Mouse (Mus musculus): ENCODE measurements around the gene Mrpl14.

Gene Mrpl14

DNA sequence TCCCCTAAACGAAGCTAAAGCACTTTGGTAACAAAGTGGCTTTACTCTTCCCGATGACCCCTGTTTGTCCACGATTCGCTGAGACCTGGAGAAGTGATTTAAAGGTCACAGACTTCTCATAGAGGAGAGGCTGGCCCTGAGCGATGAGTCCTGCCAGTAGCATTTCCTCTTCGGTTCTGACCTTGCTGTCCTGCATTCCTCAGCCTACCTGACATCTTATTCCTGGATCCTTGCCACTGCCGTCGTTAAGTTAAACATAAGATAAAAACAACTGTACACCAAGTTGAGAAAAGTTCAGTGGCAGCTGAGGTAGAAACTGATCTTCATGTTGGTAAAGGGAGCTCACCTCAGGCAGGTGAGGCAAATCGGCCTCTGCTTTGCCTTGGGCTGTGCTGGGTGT is 3.0 kb downstream of the Mrpl14 start:
- no peak for DNase-seq

DNA sequence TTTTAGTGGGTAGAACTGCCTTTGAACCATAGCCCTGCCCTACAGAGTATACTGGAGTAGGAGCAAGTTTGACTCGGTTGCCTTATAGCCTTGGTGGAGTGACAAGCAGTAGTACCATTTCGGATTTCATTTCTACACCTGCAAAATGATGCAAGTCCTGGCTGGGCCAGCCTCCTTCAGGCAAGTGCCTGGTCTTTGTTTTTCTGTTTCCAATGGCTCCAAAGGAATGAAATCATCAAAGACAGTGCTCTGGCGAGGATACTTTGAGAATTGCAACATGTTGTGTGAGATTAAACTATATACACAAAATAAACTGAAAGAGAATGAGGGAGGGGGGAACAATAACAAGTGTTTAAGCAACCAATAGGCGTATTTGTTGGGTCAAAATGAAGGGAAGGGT is 3.9 kb downstream of the Mrpl14 start:
- DNase-seq: no peak

DNA sequence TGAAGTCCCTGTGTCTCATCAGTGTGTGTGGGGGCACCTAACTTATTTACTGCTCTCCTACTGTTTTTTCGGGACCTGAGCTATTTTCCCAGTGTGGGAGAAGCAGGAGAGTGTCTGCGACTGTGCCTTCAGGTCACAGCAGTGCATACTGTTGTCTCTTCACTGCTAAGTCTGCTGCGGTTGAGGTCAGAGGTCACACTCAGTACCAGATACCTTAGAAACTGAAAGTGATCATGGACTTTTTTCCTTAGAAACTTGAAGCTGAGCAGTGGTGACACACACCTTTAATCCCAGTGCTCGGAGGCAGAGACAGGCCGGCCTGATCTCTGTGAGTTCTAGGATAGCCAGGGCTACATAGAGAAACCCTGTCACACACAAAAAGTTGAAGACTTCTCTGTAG is 6.0 kb downstream of the Mrpl14 start:
- DNase-seq: no peak

DNA sequence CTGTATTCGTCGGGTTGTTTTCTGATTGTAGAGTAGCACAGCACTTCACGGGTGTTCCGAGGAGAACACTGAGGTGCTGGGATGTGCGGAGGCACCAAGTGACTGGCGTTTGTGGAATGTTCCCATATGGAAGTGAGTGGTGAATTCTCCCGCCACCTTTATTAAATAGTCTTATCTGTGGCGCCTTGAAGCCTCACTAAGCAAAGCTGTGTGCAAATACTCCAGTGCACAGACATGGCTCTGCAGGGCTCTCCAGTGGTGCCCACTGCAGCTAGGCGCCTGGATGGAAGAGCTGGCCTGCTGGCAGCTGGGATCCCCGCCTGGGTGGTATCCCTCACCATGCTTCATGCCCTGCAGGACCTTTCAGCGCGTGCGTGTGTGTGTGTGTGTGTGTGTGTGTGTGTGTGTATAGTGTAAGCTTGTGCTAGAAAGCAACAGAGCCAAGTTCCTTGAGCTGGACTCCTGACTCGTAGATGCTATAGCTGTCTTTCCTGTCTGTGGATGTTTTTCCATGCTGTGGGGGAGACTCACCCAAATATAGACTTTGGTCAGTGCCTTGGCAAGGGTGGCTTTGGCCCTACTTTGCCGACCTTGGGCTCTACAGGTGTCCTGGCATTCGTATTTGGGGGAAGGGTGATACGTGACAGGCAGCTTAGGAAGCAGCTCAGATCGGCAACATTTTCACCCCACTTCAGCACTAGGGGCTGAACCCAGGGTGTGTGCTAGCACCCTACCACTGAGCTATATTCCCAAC is 7.9 kb downstream of the Mrpl14 start:
- no peak for DNase-seq

DNA sequence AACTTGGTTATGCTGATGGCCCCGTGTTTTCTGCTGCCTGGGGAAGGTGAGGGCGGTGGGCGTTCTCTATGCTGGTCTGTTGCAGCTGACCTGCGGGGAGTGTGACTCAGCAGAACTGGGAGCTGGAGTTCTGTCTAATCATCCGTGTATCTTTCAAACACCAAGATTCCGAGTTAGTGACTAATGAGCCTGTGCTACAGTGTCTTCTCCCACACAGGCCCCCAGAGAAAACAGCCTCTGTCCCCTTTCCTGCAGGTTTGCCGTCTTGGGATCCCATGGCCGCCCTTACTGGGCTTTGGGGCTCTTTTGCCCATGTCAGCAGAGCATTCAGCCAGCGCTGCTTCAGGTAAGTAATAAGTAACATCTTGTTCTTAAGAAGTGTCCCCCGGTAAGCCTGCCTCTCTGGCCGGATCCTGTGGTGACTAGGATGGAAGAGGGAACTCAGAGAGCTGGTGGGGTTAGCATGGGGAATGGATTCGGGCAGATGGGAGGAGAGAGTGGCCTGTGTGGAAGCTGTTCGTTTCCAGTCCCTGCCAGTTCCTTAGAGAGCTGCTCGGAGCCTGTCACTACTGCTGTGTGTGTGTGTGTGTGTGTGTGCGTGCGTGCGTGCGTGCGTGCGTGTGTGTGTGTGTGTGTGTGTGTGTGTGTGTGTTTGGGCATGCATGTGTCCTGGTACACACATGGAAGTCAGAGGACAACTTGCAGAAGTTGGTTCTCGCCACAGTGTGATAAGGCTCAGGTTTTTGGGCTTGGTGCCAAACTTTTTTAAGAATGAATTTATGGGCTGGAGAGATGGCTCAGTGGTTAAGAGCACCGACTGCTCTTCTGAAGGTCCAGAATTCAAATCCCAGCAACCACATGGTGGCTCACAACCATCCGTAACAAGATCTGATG is 9.4 kb downstream of the Mrpl14 start:
- no peak for DNase-seq

DNA sequence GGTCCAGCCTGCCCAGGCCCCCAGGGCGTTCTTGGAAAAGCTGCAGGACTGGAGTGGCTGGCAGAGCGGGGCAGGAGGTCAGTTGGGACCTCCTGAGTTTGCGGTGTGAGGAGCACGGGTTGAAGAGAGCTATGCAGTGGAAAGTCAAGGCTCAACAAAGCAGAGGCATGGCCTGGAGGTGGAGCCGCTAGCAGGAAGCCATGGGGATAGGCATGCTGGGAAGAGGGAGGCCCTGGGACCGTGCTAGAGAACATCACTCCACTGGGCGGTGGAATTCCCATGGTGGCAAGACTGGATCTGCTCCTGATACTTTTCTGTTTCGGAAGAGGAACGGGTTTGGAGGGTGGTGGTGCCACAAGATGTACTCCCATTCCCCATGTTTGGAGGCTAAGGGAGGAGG is 10.9 kb downstream of the Mrpl14 start:
- DNase-seq: no peak

DNA sequence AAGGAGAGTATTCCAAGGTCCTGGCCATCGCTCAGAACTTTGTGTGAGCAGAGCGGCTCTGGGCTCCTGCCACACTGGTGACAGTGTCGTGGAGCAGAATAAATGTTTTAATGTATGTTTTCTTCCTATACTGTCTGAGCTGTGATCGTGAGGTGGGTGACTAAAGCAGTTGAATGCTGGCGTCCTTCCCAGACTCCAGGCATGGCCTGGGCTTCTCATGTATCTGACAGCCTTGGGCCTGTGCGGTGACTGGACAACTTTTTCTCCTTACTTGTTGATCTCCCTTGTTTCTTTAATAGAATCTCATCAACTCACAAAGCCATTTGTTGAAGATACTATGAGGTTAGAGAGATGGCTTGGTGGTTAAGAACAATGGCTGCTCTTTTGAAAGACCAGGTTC is 12.2 kb downstream of the Mrpl14 start:
- no peak for DNase-seq

DNA sequence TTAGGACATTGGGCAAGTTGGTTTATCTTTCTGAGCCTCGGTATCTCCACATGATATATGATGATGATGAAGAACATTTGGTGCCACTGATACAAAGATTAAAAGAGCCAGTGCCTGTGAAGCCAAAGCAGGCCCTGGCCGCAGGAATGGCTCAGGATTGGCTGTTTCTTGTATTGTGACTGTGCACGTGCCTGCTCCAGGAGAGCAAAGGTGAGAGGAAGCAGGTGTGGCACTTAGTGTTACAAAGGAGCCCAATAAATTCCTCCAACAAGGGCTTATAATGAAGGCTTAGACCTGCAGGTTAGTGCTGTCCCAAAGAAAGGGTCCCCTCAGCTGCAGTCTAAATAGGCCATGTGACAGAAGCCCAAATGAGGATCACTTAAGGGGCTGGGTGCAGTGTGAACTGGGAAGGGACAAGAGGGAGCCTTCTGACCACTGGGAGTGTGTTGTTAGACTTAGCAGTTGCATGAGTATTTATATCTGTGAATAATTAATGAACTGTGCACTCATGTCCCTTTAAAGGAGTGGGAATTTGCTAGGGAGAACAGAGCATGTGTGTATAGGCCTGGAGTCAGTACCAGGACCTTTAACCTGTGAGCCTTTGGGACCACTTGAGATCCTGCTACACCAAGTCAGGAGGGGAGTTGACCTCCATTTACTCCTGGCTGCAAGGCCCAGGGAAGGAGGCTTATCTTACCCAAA is 13.1 kb downstream of the Mrpl14 start:
- DNase-seq: no peak

DNA sequence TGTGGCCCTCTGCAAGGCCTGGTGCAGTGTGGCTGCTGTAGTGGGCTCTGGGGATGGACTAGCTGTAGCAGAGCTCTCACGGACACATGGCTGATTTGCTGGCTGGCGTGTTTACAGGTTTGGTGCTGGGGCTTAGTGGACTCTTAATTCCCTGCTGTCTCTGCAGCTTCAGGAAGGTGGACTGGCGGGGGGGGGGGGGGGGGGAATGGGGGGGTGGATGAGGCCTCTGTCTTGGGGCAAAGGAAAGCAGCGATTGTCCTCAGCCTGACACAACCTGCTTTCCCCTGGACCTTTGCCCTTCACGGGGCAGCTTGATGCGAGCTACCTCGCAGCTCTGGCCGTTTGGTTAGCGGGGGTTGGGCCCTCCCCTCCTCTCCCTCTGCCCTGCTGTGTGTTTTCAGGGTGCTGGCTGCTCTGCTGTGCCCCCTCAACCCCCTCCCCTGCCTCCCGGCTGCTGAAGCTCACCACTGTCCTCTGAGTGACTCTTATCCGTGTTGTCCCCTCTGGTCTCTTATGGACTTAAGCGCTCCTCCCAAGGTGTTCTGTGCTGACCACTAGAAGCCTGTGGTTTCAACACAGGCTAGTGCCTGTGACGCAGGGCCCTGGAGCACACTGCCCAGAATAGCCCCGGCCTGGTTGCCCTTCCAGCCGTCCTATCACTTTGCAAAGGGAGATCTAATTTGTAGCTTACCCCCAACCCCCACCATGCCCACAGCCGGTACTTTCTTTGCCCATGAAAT is 14.5 kb downstream of the Mrpl14 start:
- DNase-seq: no peak

DNA sequence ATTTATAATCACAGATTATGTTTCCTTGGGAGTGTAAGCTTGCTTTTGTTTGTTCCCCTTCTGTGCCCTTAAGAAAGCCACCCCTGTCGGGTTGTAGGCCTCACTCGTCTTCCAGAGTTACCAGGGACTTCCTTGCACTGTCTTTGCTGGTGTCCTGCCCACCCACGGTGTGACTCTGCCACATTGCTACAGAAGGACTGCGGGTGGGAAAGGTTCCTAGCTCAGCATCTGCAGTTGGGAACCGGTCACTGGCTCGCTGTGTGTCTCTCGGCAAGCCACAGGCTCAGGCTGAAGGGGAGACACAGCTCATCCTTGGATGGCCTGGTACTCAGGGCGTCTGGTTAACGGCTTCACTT is 15.1 kb downstream of the Mrpl14 start:
- no peak for DNase-seq

DNA sequence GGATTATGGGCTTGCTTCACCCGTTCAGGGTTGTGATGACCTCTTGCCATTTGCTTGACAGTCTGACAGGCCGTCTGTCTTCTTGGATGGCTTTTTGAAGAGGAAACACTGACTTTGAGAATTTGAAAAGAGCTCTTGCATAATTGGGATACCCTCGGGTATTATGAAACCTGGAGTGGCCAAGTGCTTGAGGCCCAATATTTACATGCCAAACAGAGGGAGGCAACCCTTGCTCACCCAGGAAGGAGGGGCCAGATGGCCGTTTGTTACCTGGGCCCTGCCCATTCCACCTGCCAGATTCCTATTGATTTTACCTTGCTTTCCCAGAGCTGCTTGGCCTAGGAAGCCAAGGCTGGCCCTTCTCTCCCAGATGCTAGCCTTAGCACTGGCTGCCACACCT is 16.1 kb downstream of the Mrpl14 start:
- DNase-seq: no peak

DNA sequence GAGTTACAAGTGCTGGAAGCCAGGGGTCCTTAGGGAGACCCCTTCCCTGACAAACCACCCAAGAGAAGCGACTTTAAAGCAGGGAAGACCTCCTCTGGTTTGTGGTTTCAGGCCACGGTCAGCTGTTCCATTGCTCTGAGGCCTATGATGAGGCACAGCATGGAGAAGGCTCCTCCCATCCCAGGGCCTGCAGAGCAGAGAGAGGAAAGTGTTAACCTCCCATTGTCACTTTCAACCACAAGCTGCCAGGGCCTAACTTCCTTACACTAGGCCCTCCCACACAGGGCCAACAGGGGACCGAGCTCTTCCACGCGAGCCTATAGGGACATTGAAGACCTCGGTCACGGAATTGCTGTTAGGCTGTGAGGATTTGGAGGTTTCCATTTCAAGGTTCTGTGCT is 17.1 kb downstream of the Mrpl14 start:
- DNase-seq: no peak

DNA sequence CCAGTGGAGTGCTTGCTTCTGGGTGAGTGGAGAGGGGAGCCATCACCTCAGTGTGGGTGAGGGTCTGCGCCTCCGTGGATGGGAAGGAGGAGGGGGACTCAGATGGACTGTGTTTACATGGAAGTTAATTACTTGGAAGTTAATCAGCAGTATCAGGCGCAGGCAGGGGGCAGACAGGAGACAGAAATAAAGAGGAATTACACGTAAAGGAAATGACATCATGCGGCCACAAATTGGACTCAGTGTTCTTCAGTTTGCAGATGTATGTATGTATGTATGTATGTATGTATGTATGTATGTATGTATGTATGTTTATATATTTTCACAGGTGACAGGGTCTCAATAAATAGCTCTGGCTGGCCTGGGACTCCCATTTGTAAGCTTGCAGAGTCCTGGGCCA is 20.7 kb downstream of the Mrpl14 start:
- DNase-seq: no peak

DNA sequence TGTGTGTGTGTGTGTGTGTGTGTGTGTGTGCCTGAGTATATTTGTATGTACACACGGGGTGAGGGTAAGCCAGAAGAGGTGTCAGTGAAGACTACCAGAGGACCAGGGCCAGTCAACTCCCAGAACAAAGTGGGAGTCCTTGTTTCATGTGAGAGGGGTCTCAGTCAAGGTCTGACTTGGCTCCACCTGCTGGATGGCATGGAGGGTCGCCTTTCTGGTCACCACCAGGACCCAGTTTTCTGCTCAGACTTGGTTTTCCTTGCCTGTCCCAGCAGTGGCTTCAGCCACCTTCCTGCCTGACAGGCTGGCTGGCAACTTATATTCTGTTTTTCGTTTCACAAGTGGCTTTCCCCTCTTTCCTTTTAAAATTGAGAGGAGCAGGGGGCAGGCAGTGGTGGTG is 21.3 kb downstream of the Mrpl14 start:
- DNase-seq: no peak

DNA sequence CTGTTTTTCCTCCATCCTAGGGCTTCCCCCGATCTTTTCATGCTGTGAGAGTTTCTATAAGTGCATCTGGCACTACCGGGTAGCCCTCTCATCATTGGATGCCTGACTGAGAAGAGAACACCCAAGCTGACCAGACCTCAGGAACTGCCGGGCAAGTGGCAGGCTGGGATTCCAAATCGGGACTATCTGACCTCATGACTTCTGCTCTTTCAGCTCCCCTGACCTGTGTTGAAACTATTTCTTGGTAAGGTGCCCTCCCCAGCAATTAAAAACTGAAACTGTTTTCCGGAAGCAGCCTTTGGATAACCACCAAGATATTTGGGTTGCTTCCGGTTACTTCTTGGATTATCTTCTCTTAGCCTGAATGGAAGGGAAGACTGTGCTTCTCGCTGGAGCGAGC is 22.1 kb downstream of the Mrpl14 start:
- DNase-seq: no peak

DNA sequence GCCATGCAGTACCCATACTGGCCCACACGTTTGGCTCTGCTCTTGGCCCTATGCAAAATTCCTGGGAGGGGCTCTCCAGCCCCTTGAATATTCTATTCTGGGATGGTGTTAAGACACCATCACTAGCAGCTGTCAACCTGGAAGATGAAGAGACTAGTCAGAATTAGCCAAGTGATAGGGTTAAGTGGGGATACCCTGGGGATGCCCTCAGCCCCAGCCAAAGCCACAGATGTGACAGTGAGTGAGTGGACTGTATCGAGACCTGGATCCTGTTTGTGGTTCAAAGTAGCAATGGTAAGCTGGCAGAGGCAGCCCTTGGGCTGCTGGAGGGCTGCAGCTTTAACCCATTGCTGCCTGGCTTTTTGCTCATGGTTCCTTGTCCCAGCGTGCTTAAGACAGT is 23.7 kb downstream of the Mrpl14 start:
- no peak for DNase-seq

DNA sequence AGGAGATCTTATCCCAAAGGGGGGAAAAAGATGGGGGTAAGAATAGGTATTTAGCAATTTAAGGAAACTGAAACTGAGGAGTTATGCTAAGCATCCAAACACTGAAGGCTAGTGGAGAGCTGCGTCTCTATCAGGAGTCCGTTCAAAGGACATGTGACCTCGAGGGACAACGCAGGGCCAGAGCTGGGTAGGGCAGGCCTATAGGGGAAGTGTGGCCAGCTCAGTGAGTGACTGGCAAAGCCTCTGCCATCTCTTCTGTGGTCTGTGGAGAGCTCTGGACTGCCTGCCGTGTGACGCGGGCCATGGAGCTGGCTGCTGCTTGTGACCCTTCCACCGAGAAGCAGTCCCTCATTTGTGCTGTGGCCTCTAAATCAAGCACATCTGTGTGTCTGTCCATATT is 24.3 kb downstream of the Mrpl14 start:
- no peak for DNase-seq

DNA sequence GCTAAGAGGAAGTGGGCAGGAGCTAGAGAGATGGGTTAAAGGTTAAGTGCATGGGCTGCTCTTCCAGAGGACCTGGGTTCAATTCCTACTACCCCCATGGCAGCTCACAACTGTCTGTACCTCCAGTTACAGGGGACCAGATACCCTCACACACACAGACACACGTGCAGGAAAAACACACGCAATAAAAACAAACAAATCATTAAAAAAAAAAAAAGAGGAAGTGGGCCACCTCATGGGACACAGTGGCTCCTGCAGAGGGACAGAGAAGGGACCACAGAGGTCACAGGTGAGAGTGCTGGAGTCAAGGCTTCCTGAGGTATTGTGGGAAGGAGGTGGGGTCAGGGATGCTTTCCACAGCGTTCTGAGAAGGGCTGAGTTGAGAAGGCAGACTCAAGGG is 25.4 kb downstream of the Mrpl14 start:
- no peak for DNase-seq

DNA sequence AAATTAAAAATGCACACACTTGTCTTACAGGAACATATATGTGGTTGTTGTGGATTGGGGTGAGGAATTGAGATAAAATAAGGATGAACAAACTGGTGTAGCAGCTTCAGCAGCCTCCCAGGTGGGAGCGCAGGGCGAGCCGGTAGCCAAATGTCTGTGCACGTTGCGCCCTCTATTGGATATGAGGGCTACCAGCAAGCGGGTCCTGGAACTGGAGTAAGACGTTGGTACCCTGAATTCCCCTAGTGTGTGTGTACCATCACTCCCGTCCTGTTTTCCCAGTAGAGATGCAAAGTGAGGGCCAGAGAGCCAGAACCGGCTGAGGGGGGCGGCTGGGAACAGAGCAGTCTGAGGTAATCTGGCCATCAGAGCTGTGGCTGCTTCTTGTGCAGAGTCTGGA is 32.2 kb downstream of the Mrpl14 start:
- DNase-seq: peak; percentile 68

DNA sequence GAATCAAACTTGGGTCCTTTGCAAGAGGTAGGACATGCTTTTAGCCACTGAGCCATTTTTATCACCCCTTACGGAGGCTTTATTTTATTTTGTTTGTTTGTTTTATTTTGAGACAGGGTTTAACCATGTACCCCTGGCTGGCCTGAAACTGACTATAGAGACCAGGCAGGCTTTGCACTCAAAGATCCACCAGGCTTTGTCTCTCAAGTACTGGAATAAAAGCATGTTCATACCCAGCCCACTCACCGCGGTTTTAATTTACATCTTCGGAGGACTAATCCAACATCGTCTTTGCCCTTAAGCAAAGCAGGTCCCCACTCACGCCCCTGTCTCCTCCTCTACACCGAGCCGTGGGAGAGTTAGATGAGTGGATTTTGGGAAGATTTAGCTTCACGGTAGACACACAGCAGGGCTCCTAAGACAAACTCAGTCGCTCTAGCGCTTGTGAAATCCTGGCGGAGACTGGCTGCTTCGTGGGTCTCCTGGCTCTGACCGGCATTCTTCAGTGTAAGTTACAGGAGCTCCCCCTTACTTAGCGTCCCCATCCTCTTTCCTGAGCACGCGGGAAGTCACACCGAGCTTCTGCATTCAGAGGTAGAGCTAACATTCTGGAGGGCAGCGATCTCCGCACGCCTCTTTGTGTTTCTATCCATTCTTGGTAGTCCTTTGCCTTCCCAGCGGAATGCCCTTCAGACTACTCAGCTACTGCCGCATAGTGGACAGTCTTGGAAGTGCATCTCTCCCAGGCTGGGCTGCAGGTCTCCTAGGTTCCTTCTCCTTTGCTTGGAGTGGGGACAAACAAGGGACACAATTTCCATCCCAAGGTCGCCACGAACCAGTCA is 37.8 kb downstream of the Mrpl14 start:
- peak; percentile 79 for DNase-seq

DNA sequence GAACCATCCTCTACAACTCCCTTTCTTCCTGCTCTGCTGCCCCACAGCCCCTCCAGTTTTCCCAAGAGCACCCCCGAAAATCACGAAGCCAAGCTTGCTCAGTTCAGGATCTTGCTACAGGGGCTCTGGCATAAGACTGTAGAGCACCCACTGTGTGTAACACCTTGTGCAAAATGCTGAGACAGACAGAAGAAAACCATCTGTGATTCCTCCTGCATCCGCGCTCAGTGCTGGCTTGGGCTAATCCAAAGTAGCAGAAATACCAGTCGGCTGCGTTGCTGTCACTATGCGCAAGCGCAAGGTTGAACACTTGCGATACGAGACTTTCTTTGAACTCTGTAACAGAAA is 38.4 kb downstream of the Mrpl14 start:
- no peak for DNase-seq

DNA sequence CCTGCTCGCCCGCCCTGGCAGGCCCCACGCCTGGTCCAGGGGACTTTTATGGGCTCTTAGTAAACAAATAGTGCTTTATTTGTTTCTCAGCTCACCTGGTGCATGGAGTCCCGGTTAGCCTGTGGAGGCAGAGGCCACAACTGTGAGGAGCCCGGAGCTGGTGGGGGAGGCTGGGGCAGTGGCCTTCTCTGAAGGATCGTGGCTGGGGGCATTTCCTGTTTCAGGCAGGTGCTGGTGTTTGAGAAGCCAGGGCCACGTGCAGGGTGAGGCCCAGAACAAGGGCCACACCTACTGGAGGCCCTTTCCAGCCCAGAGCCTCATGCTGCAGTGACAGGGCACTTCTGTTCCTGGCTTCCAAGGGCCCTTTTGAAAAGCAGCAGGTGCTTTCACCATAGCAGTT is 40.1 kb downstream of the Mrpl14 start:
- DNase-seq: no peak

All from cerebellum, adult 11 months (tissue).